Mouse (Mus musculus): ENCODE measurements at regions not wholly inside any gene's neighbourhood (a gene's known extent, or its start where the extent isn't known, plus 50 kb on each side); places are given as distances from the start of the nearest gene placed in this dataset.

- DNase-seq (ENCODE audit: low spot score in 2 of 2): peak in 1 of 2 experiments; percentile 8
Measured at GRCm38 (mm10) chr15:26469901-26470383, 161.1 kb downstream of the March11 start.

GRCm38 (mm10) chr15:26487378-26487777 is 178.5 kb downstream of the March11 start:
- no peak for DNase-seq (ENCODE audit: low spot score in 2 of 2)
